Mouse (Mus musculus): ENCODE data around the gene Cd247. TPM values are rescaled to one million over a fixed set of nuclear protein-coding genes. Genes with fewer than 3 reads are reported as not detected.

Cd247 gene
- polyA plus RNA-seq, 1 experiment from 2014 or later = 0.32 TPM

- Histone ChIP-seq H3K9me3 (replicated peaks) (no peaks in the 10 kb centered on the region), H3K27ac (no peak overlapping the region), H3K4me2 (no peak overlapping the region), H3K9ac (no peak overlapping the region), H3K4me1 (0 out of 2 replicates have a peak, but pooled peaks cover 3% of the 10 kb centered on the region), H3K4me3 (no peak overlapping the region), H3K27me3 (replicated peaks) (0 out of 2 replicates have a peak, but pooled peaks cover 5% of the 10 kb centered on the region), H3K36me3 (no peaks in the 10 kb centered on the region)
- no peak for ATAC-seq
- 72% methylated on average over 4 of the region's 4 CpGs for whole genome bisulfite sequencing (ENCODE audit: insufficient replicate concordance)
Observed at GRCm38 (mm10) chr1:165804133-165804532, 15.7 kb downstream of the Cd247 start.

GRCm38 (mm10) chr1:165810633-165811032 lies 22.2 kb downstream of the Cd247 start:
- ATAC-seq = no peak
- Histone ChIP-seq H3K36me3 (no peaks in the 10 kb centered on the region), H3K4me1 (peaks cover 36% of the 10 kb centered on the region), H3K9ac (no peak overlapping the region), H3K9me3 (replicated peaks) (no peaks in the 10 kb centered on the region), H3K27me3 (replicated peaks) (peaks cover 29% of the 10 kb centered on the region), H3K4me2 (no peak overlapping the region), H3K27ac (no peak overlapping the region), H3K4me3 (no peak overlapping the region)
- 39% methylated on average over 2 of the region's 2 CpGs for WGBS (ENCODE audit: insufficient replicate concordance)

- Histone ChIP-seq H3K4me3 (no peak overlapping the region), H3K36me3 (no peaks in the 10 kb centered on the region), H3K4me1 (peaks cover 36% of the 10 kb centered on the region), H3K27me3 (replicated peaks) (peaks cover 32% of the 10 kb centered on the region), H3K9ac (no peak overlapping the region), H3K27ac (no peak overlapping the region), H3K4me2 (no peak overlapping the region), H3K9me3 (replicated peaks) (no peaks in the 10 kb centered on the region)
- 20% methylated on average over 5 of the region's 5 CpGs for WGBS (ENCODE audit: insufficient replicate concordance)
- ATAC-seq = 0 out of 2 replicates have a peak, but pooled peaks have one; percentile 28
Observed at GRCm38 (mm10) chr1:165811170-165811569, 22.7 kb downstream of the Cd247 start.

- H3K27ac ChIP-seq = no peak overlapping the region
- ATAC-seq = no peak
- no peak overlapping the region for H3K9ac ChIP-seq
- H3K9me3 ChIP-seq (replicated peaks) = no peaks in the 10 kb centered on the region
- no peak overlapping the region for H3K4me2 ChIP-seq
- H3K36me3 ChIP-seq = no peaks in the 10 kb centered on the region
- H3K4me3 ChIP-seq = no peak overlapping the region
- WGBS (ENCODE audit: insufficient replicate concordance) = 65% methylated on average over 3 of the region's 3 CpGs
- peaks cover 52% of the 10 kb centered on the region for H3K4me1 ChIP-seq
- peaks cover 35% of the 10 kb centered on the region for H3K27me3 ChIP-seq (replicated peaks)
Observed at GRCm38 (mm10) chr1:165812775-165813174, 24.3 kb downstream of the Cd247 start.

- ATAC-seq = no peak
Observed at GRCm38 (mm10) chr1:165814116-165814515, 25.6 kb downstream of the Cd247 start.

GRCm38 (mm10) chr1:165814521-165815278 lies 26.2 kb downstream of the Cd247 start:
- H3K4me1 ChIP-seq = peaks cover 69% of the 10 kb centered on the region
- H3K9ac ChIP-seq = no peak overlapping the region
- no peak for ATAC-seq
- H3K9me3 ChIP-seq (replicated peaks) = no peaks in the 10 kb centered on the region
- H3K27me3 ChIP-seq (replicated peaks) = peaks cover 31% of the 10 kb centered on the region
- WGBS (ENCODE audit: insufficient replicate concordance) = 56% methylated on average over 14 of the region's 14 CpGs
- no peak overlapping the region for H3K4me3 ChIP-seq
- H3K36me3 ChIP-seq = no peaks in the 10 kb centered on the region
- H3K4me2 ChIP-seq = no peak overlapping the region
- H3K27ac ChIP-seq = no peak overlapping the region

More at GRCm38 (mm10) chr1:165814116-165814515, 25.6 kb downstream of the Cd247 start:
- Histone ChIP-seq H3K27ac (no peak overlapping the region), H3K9ac (no peak overlapping the region), H3K27me3 (replicated peaks) (peaks cover 31% of the 10 kb centered on the region), H3K4me3 (no peak overlapping the region), H3K9me3 (replicated peaks) (no peaks in the 10 kb centered on the region), H3K36me3 (no peaks in the 10 kb centered on the region), H3K4me1 (peaks cover 63% of the 10 kb centered on the region), H3K4me2 (no peak overlapping the region)
- WGBS (ENCODE audit: insufficient replicate concordance) = 58% methylated on average over 7 of the region's 7 CpGs

GRCm38 (mm10) chr1:165816391-165816790 lies 27.9 kb downstream of the Cd247 start:
- Histone ChIP-seq H3K27me3 (replicated peaks) (peaks cover 31% of the 10 kb centered on the region), H3K9me3 (replicated peaks) (no peaks in the 10 kb centered on the region), H3K9ac (no peak overlapping the region), H3K27ac (no peak overlapping the region), H3K4me1 (peaks cover 66% of the 10 kb centered on the region), H3K4me3 (no peak overlapping the region), H3K4me2 (no peak overlapping the region), H3K36me3 (no peaks in the 10 kb centered on the region)
- no peak for ATAC-seq
- WGBS (ENCODE audit: insufficient replicate concordance) = 76% methylated on average over 9 of the region's 9 CpGs

GRCm38 (mm10) chr1:165817264-165817663 lies 28.8 kb downstream of the Cd247 start:
- WGBS (ENCODE audit: insufficient replicate concordance) = 56% methylated on average over 9 of the region's 9 CpGs
- Histone ChIP-seq H3K9me3 (replicated peaks) (no peaks in the 10 kb centered on the region), H3K4me2 (peak overlapping the region; percentile 62), H3K27me3 (replicated peaks) (peaks cover 26% of the 10 kb centered on the region), H3K36me3 (no peaks in the 10 kb centered on the region), H3K9ac (peak overlapping the region; percentile 57; the same call in 1 of the 2 replicates), H3K27ac (peak overlapping the region; percentile 88), H3K4me3 (no peak overlapping the region), H3K4me1 (peaks cover 60% of the 10 kb centered on the region)
- ATAC-seq = no peak

- Histone ChIP-seq H3K9ac (peak overlapping the region; percentile 57), H3K4me1 (peaks cover 57% of the 10 kb centered on the region), H3K27me3 (replicated peaks) (peaks cover 25% of the 10 kb centered on the region), H3K4me2 (peak overlapping the region; percentile 62), H3K36me3 (no peaks in the 10 kb centered on the region), H3K27ac (peak overlapping the region; percentile 88), H3K9me3 (replicated peaks) (no peaks in the 10 kb centered on the region), H3K4me3 (0 out of 2 replicates have a peak overlapping the region, but pooled peaks have one; percentile 7)
- WGBS (ENCODE audit: insufficient replicate concordance) = 14% methylated on average over 8 of the region's 8 CpGs
- peak; percentile 100 for ATAC-seq
Observed at GRCm38 (mm10) chr1:165818145-165818860, 29.8 kb downstream of the Cd247 start.

GRCm38 (mm10) chr1:165819147-165819546 lies 30.7 kb downstream of the Cd247 start:
- no peaks in the 10 kb centered on the region for H3K9me3 ChIP-seq (replicated peaks)
- H3K4me1 ChIP-seq = peaks cover 48% of the 10 kb centered on the region
- H3K4me2 ChIP-seq = peak overlapping the region; percentile 62
- no peaks in the 10 kb centered on the region for H3K36me3 ChIP-seq
- ATAC-seq = no peak
- H3K27me3 ChIP-seq (replicated peaks) = peaks cover 20% of the 10 kb centered on the region
- H3K9ac ChIP-seq = peak overlapping the region; percentile 28; the same call in 1 of the 2 replicates
- H3K4me3 ChIP-seq = no peak overlapping the region
- H3K27ac ChIP-seq = peak overlapping the region; percentile 88
- 52% methylated on average over 4 of the region's 4 CpGs for WGBS (ENCODE audit: insufficient replicate concordance)

GRCm38 (mm10) chr1:165822031-165822430 lies 33.5 kb downstream of the Cd247 start:
- WGBS (ENCODE audit: insufficient replicate concordance) = 70% methylated on average over 2 of the region's 2 CpGs
- no peak for ATAC-seq

GRCm38 (mm10) chr1:165828173-165828572 lies 39.7 kb downstream of the Cd247 start:
- no peak overlapping the region for H3K27ac ChIP-seq

More at GRCm38 (mm10) chr1:165822031-165822430, 33.5 kb downstream of the Cd247 start:
- no peak overlapping the region for H3K4me2 ChIP-seq
- no peaks in the 10 kb centered on the region for H3K36me3 ChIP-seq
- no peak overlapping the region for H3K27ac ChIP-seq
- H3K9me3 ChIP-seq (replicated peaks) = no peaks in the 10 kb centered on the region
- no peak overlapping the region for H3K4me3 ChIP-seq
- no peak overlapping the region for H3K9ac ChIP-seq
- H3K27me3 ChIP-seq (replicated peaks) = no peaks in the 10 kb centered on the region
- H3K4me1 ChIP-seq = peaks cover 29% of the 10 kb centered on the region

More at GRCm38 (mm10) chr1:165828173-165828572, 39.7 kb downstream of the Cd247 start:
- no peaks in the 10 kb centered on the region for H3K36me3 ChIP-seq
- WGBS (ENCODE audit: insufficient replicate concordance) = 70% methylated on average over 5 of the region's 5 CpGs
- no peak overlapping the region for H3K9ac ChIP-seq
- no peaks in the 10 kb centered on the region for H3K27me3 ChIP-seq (replicated peaks)
- no peak overlapping the region for H3K4me3 ChIP-seq
- no peaks in the 10 kb centered on the region for H3K9me3 ChIP-seq (replicated peaks)
- ATAC-seq = no peak
- no peak overlapping the region for H3K4me2 ChIP-seq
- H3K4me1 ChIP-seq = no peaks in the 10 kb centered on the region
